Mouse (Mus musculus) heart, postnatal 0 days (tissue): ENCODE measurements around the gene Reep3.

Source experiments
- CTCF ChIP-seq: IDR thresholded peaks from 2 replicates; pipeline ENCODE4 v1.5.1; 2016; ENCODE audit warnings: antibody characterized with exemption, control low read depth, low read depth
- EP300 ChIP-seq: IDR thresholded peaks from 2 replicates; pipeline ENCODE4 v1.6.1; 2016; ENCODE audit warnings: antibody characterized with exemption, low read depth

DNA sequence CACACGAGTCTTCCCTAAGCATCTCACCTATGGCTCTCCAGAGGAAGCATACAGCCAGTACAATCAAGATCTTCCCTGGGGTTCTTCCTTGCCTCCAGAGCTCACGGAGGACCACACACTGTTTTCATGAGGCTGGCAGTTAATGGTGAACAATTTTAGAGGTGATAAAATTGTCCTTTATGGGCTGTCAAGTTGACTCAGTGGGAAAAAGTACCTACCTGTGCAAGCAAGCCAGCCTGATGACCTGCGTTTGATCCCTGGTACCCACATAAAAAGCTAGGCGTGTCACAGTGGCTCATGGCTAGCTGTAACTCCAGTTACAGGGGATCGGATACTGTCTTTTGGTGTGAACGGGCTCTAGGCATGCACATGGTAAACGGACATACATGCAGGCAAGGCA is 10.8 kb downstream of the Reep3 start:
- TF ChIP-seq CTCF, result no peak
- no peak for TF ChIP-seq EP300
